Mouse (Mus musculus) T-helper 17 cell (primary cell): Measurements from ENCODE around the gene Jph3.

Experiments
- in situ Hi-C, 2 experiments: fragments of 300-600 bp; cut with MboI, MseI; formaldehyde crosslinking; loops; 1 replicate in 1 of 2; 2 replicates in 1 of 2; pipeline ENCODE4 v1.15.1; 2025; ENCODE audit warnings: high pct_unique_total_duplicates in 2 of 2

Jph3 gene

GRCm38 (mm10) chr8:121782493-121782892 lies 53.1 kb downstream of the Jph3 start:
- in situ Hi-C loops, result no loop called here

GRCm38 (mm10) chr8:121786542-121786941 lies 57.1 kb downstream of the Jph3 start:
- in situ Hi-C loops, result no loop called here

- in situ Hi-C loops, result no loop called here
These were observed 59.4 kb downstream of the Jph3 start for GRCm38 (mm10) chr8:121788786-121789185.

DNA sequence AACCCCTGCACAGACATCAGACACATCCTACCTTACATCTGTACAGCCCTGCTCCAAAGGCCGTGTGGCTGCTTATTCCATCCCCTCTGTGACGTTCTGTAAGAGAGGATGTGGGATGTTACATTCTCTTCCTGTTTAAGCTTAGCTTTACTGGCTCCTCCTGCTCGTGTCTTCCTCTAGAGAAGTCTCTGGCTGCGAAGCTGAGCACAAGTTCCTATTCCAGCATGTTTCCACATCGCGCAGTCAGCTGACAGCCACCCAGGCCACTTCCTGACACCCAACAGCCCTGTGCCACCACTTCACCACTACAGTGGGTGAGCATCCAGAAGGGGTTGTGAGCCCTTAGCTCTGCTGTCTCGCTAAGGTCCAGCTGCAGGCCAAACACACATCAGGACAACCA lies 62.7 kb downstream of the Jph3 start:
- in situ Hi-C loops, result no loop called here

GRCm38 (mm10) chr8:121792627-121793026 lies 63.2 kb downstream of the Jph3 start:
- in situ Hi-C loops, result no loop called here

GRCm38 (mm10) chr8:121794151-121794550 lies 64.7 kb downstream of the Jph3 start:
- in situ Hi-C loops, result no loop called here

GRCm38 (mm10) chr8:121795461-121795860 lies 66.0 kb downstream of the Jph3 start:
- in situ Hi-C loops, result no loop called here

DNA sequence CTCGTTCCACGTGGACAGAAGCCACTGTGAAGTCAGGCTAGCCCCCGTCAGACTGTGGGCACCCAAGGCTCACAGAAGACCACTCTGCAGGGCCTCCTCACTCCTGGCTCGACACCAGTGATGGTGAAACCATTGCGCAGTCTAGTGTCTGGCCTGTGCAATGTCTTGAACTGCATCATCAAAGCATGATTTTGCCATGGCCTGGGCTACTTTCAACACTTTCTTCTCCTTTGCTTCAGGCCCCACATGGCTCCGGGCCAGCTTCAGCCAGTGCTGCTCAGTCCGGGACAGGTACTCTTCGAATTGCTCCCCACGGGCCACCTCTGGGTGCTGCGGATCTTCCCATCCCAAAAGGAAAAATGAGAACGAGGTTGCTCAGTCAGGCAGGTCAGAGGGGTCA lies 67.0 kb downstream of the Jph3 start:
- in situ Hi-C loops, result no loop called here

GRCm38 (mm10) chr8:121798401-121798800 lies 69.0 kb downstream of the Jph3 start:
- in situ Hi-C loops, result no loop called here

GRCm38 (mm10) chr8:121804829-121805228 lies 75.4 kb downstream of the Jph3 start:
- in situ Hi-C loops, result no loop called here

DNA sequence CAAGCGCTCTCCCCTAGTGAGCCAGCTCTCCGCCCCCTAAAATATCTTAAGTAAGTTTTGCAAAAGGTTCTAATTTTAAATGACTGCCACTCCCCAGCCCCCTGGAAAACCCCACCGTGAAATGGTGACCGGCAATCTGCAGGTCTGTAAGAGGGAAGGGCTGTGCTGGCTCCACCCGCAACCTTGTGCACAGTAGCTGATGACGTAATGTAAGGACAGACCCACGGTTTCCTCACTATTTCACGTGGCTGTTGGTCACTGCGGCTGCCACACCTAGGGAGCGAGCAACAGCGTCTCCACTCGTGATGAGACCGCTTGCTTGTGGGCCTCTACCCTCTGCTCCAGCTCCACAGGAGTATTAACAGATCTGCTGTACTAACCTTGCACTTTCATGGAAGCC lies 76.7 kb downstream of the Jph3 start:
- in situ Hi-C loops, result no loop called here

DNA sequence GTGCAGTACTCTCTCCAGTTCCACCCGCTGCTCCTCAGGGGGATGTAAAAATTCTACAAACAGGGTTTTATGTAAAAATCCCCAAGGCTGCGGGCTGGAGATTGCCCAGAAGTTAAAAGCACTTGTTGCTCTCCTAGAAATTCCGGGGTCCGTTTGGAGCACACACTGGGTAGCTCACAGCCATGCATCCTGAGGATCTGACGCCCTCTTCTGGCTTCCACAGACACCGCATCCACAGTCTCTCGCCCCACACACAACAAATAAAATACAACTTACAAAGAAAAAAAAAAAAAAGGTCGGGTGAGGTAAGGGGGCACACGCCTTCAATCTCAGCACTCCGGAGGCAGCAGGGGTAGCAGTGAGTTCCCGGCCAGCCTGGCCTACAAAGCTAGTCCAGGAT lies 78.6 kb downstream of the Jph3 start:
- in situ Hi-C loops, result no loop called here

- in situ Hi-C loops, result no loop called here
These were observed 80.2 kb downstream of the Jph3 start for GRCm38 (mm10) chr8:121809524-121810155.

- in situ Hi-C loops, result no loop called here
These were observed 82.1 kb downstream of the Jph3 start for GRCm38 (mm10) chr8:121811502-121811901.

DNA sequence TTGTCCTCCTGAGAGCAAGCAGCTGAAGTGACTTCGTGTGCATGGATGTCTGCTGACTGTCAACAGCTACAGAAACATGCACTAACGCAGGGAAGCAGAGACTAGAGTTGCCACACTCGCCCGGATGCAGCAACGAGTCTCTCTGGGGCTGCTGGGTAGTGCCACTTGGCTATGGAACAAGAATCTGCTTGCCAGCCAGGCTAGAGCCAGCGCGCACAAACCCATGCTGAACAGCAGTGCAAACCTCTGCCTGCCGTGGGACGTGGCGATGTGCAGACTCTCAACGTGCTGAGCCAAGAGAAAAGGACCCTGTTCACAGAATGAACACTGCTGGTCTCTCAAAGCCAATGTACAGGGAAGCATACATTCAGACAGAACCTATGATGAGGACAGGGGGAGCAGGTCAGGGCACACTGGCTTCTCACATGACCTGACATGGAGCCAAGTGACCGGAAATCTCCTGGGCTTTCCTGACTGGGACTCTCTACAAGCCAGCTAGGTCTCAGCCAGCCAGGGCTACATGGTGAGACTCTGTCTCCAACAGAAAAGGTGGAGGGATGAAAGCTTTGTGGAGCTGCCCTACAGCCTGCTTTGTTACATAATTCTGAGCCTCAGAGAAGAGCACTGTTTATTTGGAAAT lies 82.6 kb downstream of the Jph3 start:
- in situ Hi-C loops, result no loop called here

DNA sequence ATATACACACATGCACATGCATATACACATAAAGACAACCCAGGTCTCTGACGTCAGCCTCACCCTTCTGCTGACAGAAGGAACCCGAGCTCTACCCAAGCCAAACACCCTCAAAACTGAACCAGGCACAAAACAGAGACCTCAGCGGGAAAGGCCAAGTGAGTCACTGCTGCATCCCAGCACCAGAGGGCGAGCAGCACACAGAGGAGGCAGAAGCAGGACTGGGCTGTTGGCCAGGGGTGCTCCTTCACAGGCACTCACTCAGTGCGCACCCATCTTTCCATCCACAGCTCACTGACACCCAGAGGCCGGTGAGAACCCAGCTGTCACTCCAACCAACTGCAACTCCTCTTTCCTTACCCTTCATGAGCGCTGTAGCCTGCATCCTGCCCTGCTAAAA lies 88.8 kb downstream of the Jph3 start:
- in situ Hi-C loops, result no loop called here

- in situ Hi-C loops, result no loop called here
These were observed 91.4 kb downstream of the Jph3 start for GRCm38 (mm10) chr8:121820840-121821239.

GRCm38 (mm10) chr8:121821320-121821719 lies 91.9 kb downstream of the Jph3 start:
- in situ Hi-C loops, result no loop called here

DNA sequence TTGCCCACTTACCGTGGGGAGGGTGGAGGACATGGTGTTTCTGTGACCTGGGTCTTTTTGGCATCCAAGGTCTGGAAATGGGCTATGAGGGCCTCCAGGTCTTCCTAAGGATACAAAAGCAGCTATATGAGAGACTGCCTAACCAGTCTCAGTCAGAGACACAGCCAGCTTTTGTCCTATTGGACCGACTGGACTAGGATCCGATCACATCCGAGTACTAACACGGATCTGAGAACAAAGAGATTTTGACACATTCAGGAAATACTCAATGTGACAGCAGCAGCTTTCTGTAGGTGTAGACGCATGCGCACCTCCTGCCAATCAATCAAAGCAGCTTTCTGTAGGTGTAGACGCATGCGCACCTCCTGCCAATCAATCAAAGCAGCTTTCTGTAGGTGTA lies 92.3 kb downstream of the Jph3 start:
- in situ Hi-C loops, result no loop called here

GRCm38 (mm10) chr8:121827726-121828125 lies 98.3 kb downstream of the Jph3 start:
- in situ Hi-C loops, result no loop called here

GRCm38 (mm10) chr8:121828376-121829023 lies 99.1 kb downstream of the Jph3 start:
- in situ Hi-C loops, result no loop called here

DNA sequence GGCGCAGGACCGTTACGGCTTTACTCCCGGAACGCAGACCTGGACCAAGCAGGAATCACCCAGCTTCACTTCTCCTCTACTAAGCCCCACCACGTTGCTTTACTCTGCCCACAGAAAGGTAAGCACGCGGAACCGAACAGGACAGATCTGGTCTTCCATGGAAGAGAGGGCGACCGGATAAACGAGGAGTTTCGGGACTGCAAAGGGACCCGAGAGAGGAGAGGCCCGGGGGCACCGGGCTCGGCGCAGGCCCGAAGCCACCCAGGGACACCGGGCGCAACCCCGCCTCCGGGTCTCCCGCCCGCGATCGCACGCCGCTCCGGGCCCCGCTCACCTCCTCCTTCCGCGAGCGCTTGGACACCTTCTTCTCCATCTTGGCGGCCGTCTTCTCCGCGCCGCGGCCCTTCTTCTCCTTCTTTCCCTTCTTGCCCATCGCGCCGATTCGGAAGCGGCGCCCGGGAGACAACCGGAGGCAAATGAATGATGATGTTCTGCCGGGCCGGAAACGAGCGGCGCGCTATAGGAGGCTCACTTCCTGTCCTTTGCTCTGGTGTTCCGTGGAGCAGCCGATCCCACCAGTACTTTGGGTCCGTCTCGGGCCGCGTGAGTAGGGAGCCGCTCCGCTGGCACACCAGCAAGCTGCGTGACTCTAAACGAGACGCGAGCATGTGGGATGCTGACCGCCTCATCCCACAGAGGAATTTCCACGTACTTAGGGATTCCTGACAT lies 99.8 kb downstream of the Jph3 start, which contains the start of gene Klhdc4:
TSS of gene Klhdc4 (minus strand) at position 522 of the 729 bp plus-strand sequence.
- in situ Hi-C loops, result no loop called here
